Mouse (Mus musculus): Measurements from ENCODE around the gene Pak3. TPM values are rescaled to one million over a fixed set of nuclear protein-coding genes. Genes with fewer than 3 reads are reported as not detected.

Pak3 gene
- polyA plus RNA-seq, 1 experiment = not detected

DNA sequence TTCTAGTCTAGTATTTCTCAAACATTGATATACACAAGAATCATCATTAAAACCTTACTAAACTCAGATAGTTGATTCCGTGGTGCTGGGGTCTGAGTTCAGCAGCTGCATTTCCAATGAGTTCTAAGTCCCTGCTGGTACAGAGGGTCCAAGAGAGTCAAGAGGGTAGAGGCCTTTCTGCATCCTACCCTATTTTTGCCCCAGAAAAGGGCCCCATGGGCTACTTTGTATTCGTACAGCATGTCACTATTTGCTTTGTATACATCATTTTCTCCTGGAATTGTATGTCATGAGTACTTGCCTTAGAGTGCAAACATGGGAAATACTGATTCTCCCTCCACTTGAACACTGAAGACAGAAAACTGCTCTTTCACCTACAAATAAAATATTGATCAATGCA lies 24.4 kb downstream of the Pak3 start:
- no peaks in the 10 kb centered on the region for H3K9me3 ChIP-seq (ENCODE audit: control insufficient read depth, low read length)
- no peak for TF ChIP-seq GATA1 (IDR thresholded peaks at IDR 0.05; ENCODE audit: low read length)
- TF ChIP-seq TAL1 (IDR thresholded peaks at IDR 0.05; ENCODE audit: low read length) = no peak
- no peaks in the 10 kb centered on the region for H3K27me3 ChIP-seq (ENCODE audit: control insufficient read depth)
- no peaks in the 10 kb centered on the region for H3K4me1 ChIP-seq (ENCODE audit: control insufficient read depth)
- no peaks in the 10 kb centered on the region for H3K36me3 ChIP-seq (ENCODE audit: control insufficient read depth)
- no peak overlapping the region for H3K4me3 ChIP-seq (replicated peaks)

DNA sequence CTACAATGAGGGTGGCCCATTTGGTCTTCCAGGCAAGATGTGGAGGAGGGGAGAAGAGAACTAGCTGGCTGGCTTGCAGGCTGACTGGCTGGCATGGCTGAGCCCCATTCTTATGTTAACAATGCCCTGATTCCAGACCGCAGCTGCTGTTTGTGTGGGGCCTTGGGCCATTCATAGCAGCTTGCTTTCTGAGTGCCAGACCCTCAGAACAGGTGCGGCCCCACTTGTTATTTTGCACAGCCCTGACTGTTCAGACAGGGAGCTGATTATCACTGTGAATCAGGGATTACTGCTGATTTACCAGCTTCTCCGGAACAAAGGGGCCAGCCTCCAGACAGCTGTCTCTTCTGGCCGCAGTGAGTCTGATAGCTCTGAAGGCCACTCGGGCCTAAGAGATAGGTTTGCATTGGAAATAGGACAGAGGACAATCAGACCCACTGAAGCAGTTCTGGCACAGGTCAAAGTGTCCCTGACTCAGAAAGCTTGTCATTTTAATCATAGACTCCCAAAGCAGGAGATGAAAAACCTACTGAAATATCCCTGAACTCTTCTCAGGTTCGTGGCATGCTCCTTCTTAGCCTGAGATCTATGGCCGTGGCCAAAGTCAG lies 24.9 kb downstream of the Pak3 start:
- H3K4me1 ChIP-seq (ENCODE audit: control insufficient read depth) = no peaks in the 10 kb centered on the region
- no peaks in the 10 kb centered on the region for H3K27me3 ChIP-seq (ENCODE audit: control insufficient read depth)
- H3K9me3 ChIP-seq (ENCODE audit: control insufficient read depth, low read length) = no peaks in the 10 kb centered on the region
- TF ChIP-seq GATA1 (IDR thresholded peaks at IDR 0.05; ENCODE audit: low read length) = no peak
- no peak for TF ChIP-seq TAL1 (IDR thresholded peaks at IDR 0.05; ENCODE audit: low read length)
- H3K4me3 ChIP-seq (replicated peaks) = no peak overlapping the region
- no peaks in the 10 kb centered on the region for H3K36me3 ChIP-seq (ENCODE audit: control insufficient read depth)

DNA sequence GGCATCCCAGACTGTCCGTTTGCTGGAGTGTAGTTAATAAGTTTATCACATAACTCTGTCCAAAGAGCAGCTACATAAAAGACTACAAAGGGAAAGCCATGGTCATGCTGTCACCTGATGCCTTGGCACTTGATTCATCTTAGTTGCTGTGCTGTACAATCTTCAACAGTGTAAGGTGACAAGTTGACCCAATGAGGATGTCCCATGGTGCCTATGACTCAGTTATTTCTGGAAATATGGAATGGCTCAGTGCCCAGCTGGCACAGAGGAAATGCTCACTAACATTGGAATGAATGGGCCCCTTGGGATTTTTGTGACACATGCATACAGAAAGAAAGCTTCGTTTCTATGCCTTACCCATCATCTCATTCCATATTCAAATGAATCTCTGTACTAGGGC lies 55.3 kb downstream of the Pak3 start:
- Histone ChIP-seq H3K36me3 (ENCODE audit: control insufficient read depth) (no peaks in the 10 kb centered on the region), H3K4me1 (ENCODE audit: control insufficient read depth) (no peaks in the 10 kb centered on the region), H3K9me3 (ENCODE audit: control insufficient read depth, low read length) (no peaks in the 10 kb centered on the region), H3K4me3 (replicated peaks) (no peak overlapping the region), H3K27me3 (ENCODE audit: control insufficient read depth) (no peaks in the 10 kb centered on the region)
- TF ChIP-seq TAL1 (IDR thresholded peaks at IDR 0.05; ENCODE audit: low read length) = no peak
- no peak for TF ChIP-seq GATA1 (IDR thresholded peaks at IDR 0.05; ENCODE audit: low read length)

DNA sequence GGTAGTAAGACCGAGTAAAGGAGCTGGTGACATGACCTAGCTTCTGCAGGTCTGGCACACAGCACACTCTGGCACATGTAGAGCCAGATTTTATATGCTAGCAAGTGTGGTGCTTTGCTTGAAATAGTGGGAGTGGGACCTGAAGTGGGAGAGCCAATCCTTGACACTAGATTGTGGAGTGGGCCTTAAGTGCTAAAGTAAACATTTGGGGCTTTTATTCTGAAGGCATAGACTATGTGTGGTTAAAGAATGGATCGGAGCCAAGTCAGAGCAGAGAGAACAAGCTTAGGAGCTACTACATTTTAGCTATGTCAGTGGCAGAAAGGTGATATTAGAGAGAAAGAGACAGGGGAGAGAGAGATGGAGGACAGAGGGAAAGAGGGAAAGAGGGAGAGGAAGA lies 61.5 kb downstream of the Pak3 start:
- H3K4me3 ChIP-seq (replicated peaks) = no peak overlapping the region
- no peaks in the 10 kb centered on the region for H3K27me3 ChIP-seq (ENCODE audit: control insufficient read depth)
- TF ChIP-seq TAL1 (IDR thresholded peaks at IDR 0.05; ENCODE audit: low read length) (no peak), GATA1 (IDR thresholded peaks at IDR 0.05; ENCODE audit: low read length) (no peak)
- H3K9me3 ChIP-seq (ENCODE audit: control insufficient read depth, low read length) = no peaks in the 10 kb centered on the region
- no peaks in the 10 kb centered on the region for H3K36me3 ChIP-seq (ENCODE audit: control insufficient read depth)
- H3K4me1 ChIP-seq (ENCODE audit: control insufficient read depth) = no peaks in the 10 kb centered on the region

DNA sequence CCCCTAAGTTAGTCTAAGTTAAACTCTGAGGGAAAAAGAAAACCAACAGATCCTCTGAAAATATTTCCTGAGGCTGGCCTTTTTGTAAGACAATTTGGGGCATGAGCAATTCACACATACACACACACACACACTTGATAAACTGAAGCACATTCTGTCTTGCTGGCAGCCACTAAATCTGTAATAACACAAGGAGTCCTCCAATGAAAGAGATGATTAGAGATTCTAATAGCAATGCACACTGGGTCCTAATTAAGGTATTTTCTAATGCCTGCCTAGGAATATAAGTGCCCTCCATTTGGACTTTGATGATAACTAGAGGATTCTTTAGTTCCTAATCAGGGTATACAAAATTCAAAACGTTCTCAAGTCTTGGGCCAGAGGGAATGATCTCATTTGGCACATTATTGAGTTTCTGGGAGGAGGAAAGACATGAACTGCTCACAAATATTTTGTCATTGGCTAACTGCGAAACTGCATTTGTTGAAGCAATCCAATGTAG lies 62.1 kb downstream of the Pak3 start:
- Histone ChIP-seq H3K4me3 (replicated peaks) (no peak overlapping the region), H3K36me3 (ENCODE audit: control insufficient read depth) (no peaks in the 10 kb centered on the region), H3K4me1 (ENCODE audit: control insufficient read depth) (no peaks in the 10 kb centered on the region), H3K9me3 (ENCODE audit: control insufficient read depth, low read length) (no peaks in the 10 kb centered on the region), H3K27me3 (ENCODE audit: control insufficient read depth) (no peaks in the 10 kb centered on the region)
- TF ChIP-seq TAL1 (IDR thresholded peaks at IDR 0.05; ENCODE audit: low read length) (no peak), GATA1 (IDR thresholded peaks at IDR 0.05; ENCODE audit: low read length) (no peak)

DNA sequence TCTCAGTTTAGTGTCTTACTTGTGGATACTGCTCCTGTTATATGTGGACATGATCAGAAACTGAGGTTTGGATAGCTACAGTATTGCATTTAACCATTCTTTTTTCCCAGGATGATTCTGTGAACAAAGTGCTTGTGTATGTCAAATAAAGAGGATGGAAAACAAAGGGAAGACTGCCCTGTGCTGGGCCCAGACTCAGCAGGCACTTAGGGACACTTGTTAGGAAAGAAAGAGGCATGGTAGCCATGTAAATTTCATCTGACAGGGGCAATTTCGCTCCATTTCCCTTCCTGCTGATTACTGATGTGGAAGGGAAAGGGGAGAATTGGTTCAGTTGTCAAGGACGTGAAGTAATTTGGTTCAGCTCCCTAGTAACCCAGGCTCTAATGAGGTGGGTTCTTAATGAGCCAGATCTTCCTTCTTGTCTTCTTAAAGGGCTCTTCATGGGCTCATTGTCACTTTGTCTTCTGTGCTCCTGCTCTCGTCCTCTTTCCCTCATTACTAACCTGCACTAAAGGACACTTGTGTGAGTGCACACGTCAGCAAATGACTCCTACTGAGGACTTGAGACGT lies 88.6 kb downstream of the Pak3 start:
- no peaks in the 10 kb centered on the region for H3K9me3 ChIP-seq (ENCODE audit: control insufficient read depth, low read length)
- no peaks in the 10 kb centered on the region for H3K36me3 ChIP-seq (ENCODE audit: control insufficient read depth)
- H3K4me1 ChIP-seq (ENCODE audit: control insufficient read depth) = no peaks in the 10 kb centered on the region
- H3K27me3 ChIP-seq (ENCODE audit: control insufficient read depth) = no peaks in the 10 kb centered on the region
- no peak overlapping the region for H3K4me3 ChIP-seq (replicated peaks)
- TF ChIP-seq GATA1 (IDR thresholded peaks at IDR 0.05; ENCODE audit: low read length) (no peak), TAL1 (IDR thresholded peaks at IDR 0.05; ENCODE audit: low read length) (no peak)

DNA sequence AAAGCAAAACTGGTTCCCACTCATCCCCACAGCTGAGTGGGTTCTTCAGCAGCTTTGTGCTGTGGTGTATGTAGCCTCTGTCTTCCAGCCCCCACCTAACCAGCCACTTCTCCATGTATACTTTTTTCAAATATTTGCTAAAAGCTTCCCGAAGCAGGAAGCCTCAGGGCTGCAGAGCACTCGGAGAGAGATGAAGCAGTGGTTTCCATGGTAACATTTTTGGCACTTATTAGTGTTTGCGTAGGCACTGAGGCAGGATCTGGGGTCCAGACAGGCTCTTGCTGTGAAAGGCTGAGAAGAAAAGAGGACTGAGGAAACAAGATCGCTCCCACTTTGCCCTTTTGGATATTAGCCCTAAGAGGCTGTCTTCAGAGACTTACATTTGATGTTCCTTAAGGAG lies 100.3 kb downstream of the Pak3 start:
- TF ChIP-seq GATA1 (IDR thresholded peaks at IDR 0.05; ENCODE audit: low read length) = no peak
- no peak for TF ChIP-seq TAL1 (IDR thresholded peaks at IDR 0.05; ENCODE audit: low read length)
- no peaks in the 10 kb centered on the region for H3K36me3 ChIP-seq (ENCODE audit: control insufficient read depth)
- no peaks in the 10 kb centered on the region for H3K4me1 ChIP-seq (ENCODE audit: control insufficient read depth)
- H3K27me3 ChIP-seq (ENCODE audit: control insufficient read depth) = no peaks in the 10 kb centered on the region; the same call in 1 of the 2 replicates
- no peaks in the 10 kb centered on the region for H3K9me3 ChIP-seq (ENCODE audit: control insufficient read depth, low read length)
- no peak overlapping the region for H3K4me3 ChIP-seq (replicated peaks)

DNA sequence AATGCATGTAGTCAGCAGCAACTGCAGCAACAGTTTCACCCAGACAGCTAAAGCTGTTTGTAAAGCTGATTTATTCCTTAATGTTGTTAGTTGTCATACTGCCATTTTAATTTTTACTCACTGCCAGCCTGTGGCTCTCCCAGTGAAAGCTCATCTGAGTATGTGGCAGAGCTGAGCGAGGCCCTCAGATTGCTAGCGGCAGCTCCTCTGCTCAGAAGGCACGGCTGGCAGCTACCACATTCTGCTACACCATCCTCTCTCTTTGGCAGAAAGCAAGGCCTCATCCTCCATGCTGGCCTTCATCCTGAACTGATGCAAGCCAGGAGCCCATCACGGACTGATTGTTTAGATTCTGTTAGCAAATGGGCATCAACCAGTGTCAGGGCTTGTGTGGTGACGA lies 109.4 kb downstream of the Pak3 start:
- TF ChIP-seq GATA1 (IDR thresholded peaks at IDR 0.05; ENCODE audit: low read length) = no peak
- no peak for TF ChIP-seq TAL1 (IDR thresholded peaks at IDR 0.05; ENCODE audit: low read length)
- no peaks in the 10 kb centered on the region for H3K4me1 ChIP-seq (ENCODE audit: control insufficient read depth)
- H3K4me3 ChIP-seq (replicated peaks) = no peak overlapping the region
- no peaks in the 10 kb centered on the region; the same call in 1 of the 2 replicates for H3K27me3 ChIP-seq (ENCODE audit: control insufficient read depth)
- no peaks in the 10 kb centered on the region for H3K9me3 ChIP-seq (ENCODE audit: control insufficient read depth, low read length)
- no peaks in the 10 kb centered on the region for H3K36me3 ChIP-seq (ENCODE audit: control insufficient read depth)

DNA sequence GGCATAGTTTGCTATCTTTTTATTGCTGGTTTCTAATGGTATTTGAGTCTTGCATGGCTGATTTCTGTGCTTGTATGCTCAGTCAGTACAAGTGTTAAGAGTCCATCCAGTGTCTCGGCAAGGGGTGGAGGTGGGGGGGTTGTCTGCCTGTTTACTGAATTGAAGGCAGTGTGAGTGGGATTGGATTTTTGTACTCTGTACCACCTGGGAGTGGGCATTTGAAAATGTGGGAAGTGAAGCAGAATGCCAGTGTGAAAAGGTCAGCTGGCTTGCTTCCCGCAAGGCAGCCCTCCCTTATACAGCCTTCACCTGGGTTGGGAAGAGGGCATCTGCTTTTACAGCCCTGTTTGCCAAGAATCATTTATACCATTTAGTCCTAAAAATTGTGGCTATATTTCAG lies 125.5 kb downstream of the Pak3 start:
- no peaks in the 10 kb centered on the region for H3K27me3 ChIP-seq (ENCODE audit: control insufficient read depth)
- no peak overlapping the region for H3K4me3 ChIP-seq (replicated peaks)
- H3K4me1 ChIP-seq (ENCODE audit: control insufficient read depth) = no peaks in the 10 kb centered on the region
- no peaks in the 10 kb centered on the region for H3K36me3 ChIP-seq (ENCODE audit: control insufficient read depth)
- TF ChIP-seq GATA1 (IDR thresholded peaks at IDR 0.05; ENCODE audit: low read length) = no peak
- no peak for TF ChIP-seq TAL1 (IDR thresholded peaks at IDR 0.05; ENCODE audit: low read length)
- no peaks in the 10 kb centered on the region for H3K9me3 ChIP-seq (ENCODE audit: control insufficient read depth, low read length)

Measured in erythroblast, embryonic 14.5 days (primary cell).